ENCODE assay signal across 22 mouse cellular contexts in the genomic region with DNA sequence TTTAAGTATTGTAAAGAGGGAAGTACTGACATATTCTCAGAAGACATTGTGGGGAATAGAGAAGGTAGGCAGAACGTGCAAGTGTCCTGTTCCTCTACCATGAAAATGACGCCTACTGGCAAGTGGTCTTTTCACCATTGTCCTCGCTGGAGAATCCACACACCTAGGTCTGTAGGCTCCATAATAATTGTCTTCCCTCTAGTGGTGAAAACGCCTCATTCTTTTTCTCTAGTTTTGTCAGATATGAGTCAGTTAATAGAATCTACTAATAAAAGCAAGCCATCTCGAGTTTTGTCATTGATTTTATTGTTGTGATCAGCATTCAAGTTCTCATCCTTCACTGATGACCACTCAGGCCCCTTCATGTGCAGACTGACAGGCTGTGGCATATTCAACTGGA. TPM values are rescaled to one million over a fixed set of nuclear protein-coding genes. Genes with fewer than 3 reads are reported as not detected.
DNase-seq lines count a peak whose midpoint lies in the region; ATAC-seq and TF ChIP-seq lines count a peak whose summit lies in the region.
"Had no signal": no experiment of that assay in that cellular context is flagged by ENCODE, and none has a peak within 500 bp of the region (broad histone marks: within the 10 kb centered on the region; RNA-seq: fewer than 3 reads in every experiment).

No protein-coding gene starts in this region.

- no peak for ATAC-seq in liver, embryonic 11.5 days (replicated peaks; ENCODE audit: low FRiP score)
- 0 out of 2 replicates have a peak, but pooled peaks have one; percentile 28 for ATAC-seq in megakaryocyte-erythroid progenitor cell, adult 5-6 weeks (replicated peaks; ENCODE audit: low FRiP score, low TSS enrichment, poor library complexity, severe bottlenecking)
- no peak for ATAC-seq in lung, postnatal 0 days
- ATAC-seq: activated CD4-positive, CD25-positive, alpha-beta regulatory T cell, adult 4 months; forebrain, embryonic 13.5 days; hindbrain, embryonic 16.5 days had no signal

- no peaks in the 10 kb centered on the region for H3K27me3 ChIP-seq in liver, embryonic 11.5 days (replicated peaks; ENCODE audit: control insufficient read depth, insufficient read depth, low read length)
- no peaks in the 10 kb centered on the region for H3K27me3 ChIP-seq in lung, postnatal 0 days (replicated peaks; ENCODE audit: insufficient read depth, low read length)
- H3K27me3 ChIP-seq: forebrain, embryonic 13.5 days had no signal

- intact Hi-C loops in left cerebral cortex, adult 2 months (cut with DNase I), result loop anchor here (5.0 kb wide), 1 partner anchor 1207 kb away; no protein-coding TSS in a partner anchor

- no peak overlapping the region for H3K4me3 ChIP-seq in left cerebral cortex, adult 2 months
- no peak overlapping the region for H3K4me3 ChIP-seq in liver, embryonic 11.5 days (ENCODE audit: low read depth, low read length)
- H3K4me3 ChIP-seq in lung, postnatal 0 days (ENCODE audit: low read depth, low read length), result no peak overlapping the region
- H3K4me3 ChIP-seq: forebrain, embryonic 13.5 days had no signal

- TF ChIP-seq POLR2A in brain, embryonic 14.5 days (IDR thresholded peaks at IDR 0.05; ENCODE audit: borderline replicate concordance, extremely low read depth, insufficient read depth, insufficient read length, poor library complexity, severe bottlenecking), result no peak

- H3K36me3 ChIP-seq in liver, embryonic 11.5 days (ENCODE audit: control insufficient read depth, insufficient read depth, low read length), result no peaks in the 10 kb centered on the region
- no peaks in the 10 kb centered on the region for H3K36me3 ChIP-seq in lung, postnatal 0 days (ENCODE audit: insufficient read depth, low read length)

- 0 out of 2 replicates have a peak overlapping the region, but pooled peaks have one; percentile 46 for H3K9ac ChIP-seq in liver, embryonic 11.5 days (ENCODE audit: low read depth, low read length)
- H3K9ac ChIP-seq in lung, postnatal 0 days (replicated peaks; ENCODE audit: low read depth), result no peak overlapping the region
- H3K9ac ChIP-seq: forebrain, embryonic 13.5 days had no signal

- no peak for DNase-seq in left cerebral cortex, adult 2 months (ENCODE audit: extremely low spot score in 1 of 2, low spot score in 2 of 2)
- no peak for DNase-seq in left cerebral cortex, adult 11 months (ENCODE audit: low spot score)
- DNase-seq in brain, embryonic 14.5 days (ENCODE audit: low read depth), result peak; percentile 1
- DNase-seq in liver, embryonic 11.5 days (ENCODE audit: low spot score), result no peak
- DNase-seq in lung, postnatal 0 days (ENCODE audit: low spot score), result no peak
- DNase-seq in adrenal gland, adult 8-10 months, result no peak
- no peak for DNase-seq in frontal cortex, postnatal 14 days (ENCODE audit: low spot score in 2 of 2)
- DNase-seq: cerebellum, adult 18-20 months; embryo, embryonic 11 days; heart, adult 18-20 months; kidney, adult 9 months; layer of hippocampus, adult 9-11 months; lung, adult 2 months; thymus, adult 2 months had no signal

- H3K9me3 ChIP-seq in liver, embryonic 11.5 days (ENCODE audit: control insufficient read depth, low read length), result no peaks in the 10 kb centered on the region
- no peaks in the 10 kb centered on the region for H3K9me3 ChIP-seq in lung, postnatal 0 days (ENCODE audit: low read length)
- H3K9me3 ChIP-seq: forebrain, embryonic 13.5 days had no signal

- H3K4me2 ChIP-seq in liver, embryonic 11.5 days, result no peak overlapping the region
- no peak overlapping the region for H3K4me2 ChIP-seq in lung, postnatal 0 days (replicated peaks; ENCODE audit: low read depth, low read length)
- H3K4me2 ChIP-seq: forebrain, embryonic 13.5 days had no signal

- peaks cover 17% of the 10 kb centered on the region for H3K4me1 ChIP-seq in liver, embryonic 11.5 days (replicated peaks; ENCODE audit: control insufficient read depth, insufficient read depth, low read length)
- no peaks in the 10 kb centered on the region for H3K4me1 ChIP-seq in lung, postnatal 0 days (ENCODE audit: insufficient read depth, low read depth, low read length)
- H3K4me1 ChIP-seq: forebrain, embryonic 13.5 days had no signal

- TF ChIP-seq EP300 in lung, postnatal 0 days (IDR thresholded peaks at IDR 0.05), result no peak

- no peak overlapping the region for H3K27ac ChIP-seq in left cerebral cortex, adult 2 months
- H3K27ac ChIP-seq in liver, embryonic 11.5 days (ENCODE audit: low read depth, low read length), result peak overlapping the region; percentile 84
- no peak overlapping the region for H3K27ac ChIP-seq in lung, postnatal 0 days (ENCODE audit: low read length)
- H3K27ac ChIP-seq: forebrain, embryonic 13.5 days had no signal

- peak; percentile 11; the same call in 1 of the 2 replicates for TF ChIP-seq CTCF in left cerebral cortex, adult 2 months (IDR thresholded peaks at IDR 0.05)
- TF ChIP-seq CTCF in brain, embryonic 14.5 days (IDR thresholded peaks at IDR 0.05; ENCODE audit: borderline replicate concordance, extremely low read depth, insufficient read depth, insufficient read length), result no peak
- no peak for TF ChIP-seq CTCF in lung, postnatal 0 days (IDR thresholded peaks at IDR 0.05)

- WGBS in liver, embryonic 11.5 days, result 38% methylated on average over 5 of the region's 5 CpGs
- WGBS in lung, postnatal 0 days, result 41% methylated on average over 5 of the region's 5 CpGs

RNA-seq across cellular contexts. Expression of a gene that starts 11.6 kb away (rescaled TPM):
- total RNA-seq in left cerebral cortex, adult 2 months (2021), result not detected
- not detected in 2 replicates for polyA plus RNA-seq in brain, embryonic 14.5 days (2012; rRNA removed)
- polyA plus RNA-seq in liver, embryonic 11.5 days (2014; fragmentation: Nextera tagmentation; extraction: Ambion mirVana), result not detected in 2 replicates
- total RNA-seq in megakaryocyte-erythroid progenitor cell, adult 5-6 weeks (2014; fragmentation: Nextera tagmentation), result not detected in 2 replicates
- total RNA-seq in megakaryocyte-erythroid progenitor cell, adult 5-6 weeks (2017), result not detected in 2 replicates
- not detected in 2 replicates for polyA plus RNA-seq in lung, postnatal 0 days (2015; fragmentation: Nextera tagmentation; extraction: Ambion mirVana)
- total RNA-seq in adrenal gland, adult 8-10 months (2022), result not detected
- total RNA-seq: gastrocnemius, adult 18-20 months; heart, adult 18-20 months; left cerebral cortex, postnatal 36 days had no signal
- polyA plus RNA-seq: forebrain, embryonic 13.5 days; heart, embryonic 16.5 days; hindbrain, embryonic 16.5 days; lung, adult 2 months; neural tube, embryonic 14.5 days; thymus, adult 2 months had no signal

RNA-seq across cellular contexts. Expression of a gene that starts 19.8 kb away (rescaled TPM):
- total RNA-seq in left cerebral cortex, adult 2 months (2021), result not detected
- polyA plus RNA-seq in brain, embryonic 14.5 days (2012; rRNA removed), result not detected in 2 replicates
- polyA plus RNA-seq in liver, embryonic 11.5 days (2014; fragmentation: Nextera tagmentation; extraction: Ambion mirVana), result not detected in 2 replicates
- not detected in 2 replicates for total RNA-seq in megakaryocyte-erythroid progenitor cell, adult 5-6 weeks (2014; fragmentation: Nextera tagmentation)
- total RNA-seq in megakaryocyte-erythroid progenitor cell, adult 5-6 weeks (2017), result not detected in 2 replicates
- polyA plus RNA-seq in lung, postnatal 0 days (2015; fragmentation: Nextera tagmentation; extraction: Ambion mirVana), result not detected in 2 replicates
- not detected for total RNA-seq in adrenal gland, adult 8-10 months (2022)
- total RNA-seq: gastrocnemius, adult 18-20 months; heart, adult 18-20 months; left cerebral cortex, postnatal 36 days had no signal
- polyA plus RNA-seq: activated CD4-positive, CD25-positive, alpha-beta regulatory T cell, adult 4 months; forebrain, embryonic 13.5 days; heart, embryonic 16.5 days; hindbrain, embryonic 16.5 days; lung, adult 2 months; neural tube, embryonic 14.5 days; thymus, adult 2 months had no signal

RNA-seq across cellular contexts. Expression of a gene that starts 21.4 kb away (rescaled TPM):
- not detected for total RNA-seq in left cerebral cortex, adult 2 months (2021)
- 331 and 571 TPM in 2 replicates for polyA plus RNA-seq in brain, embryonic 14.5 days (2012; rRNA removed)
- 15,021 and 16,786 TPM in 2 replicates for polyA plus RNA-seq in liver, embryonic 11.5 days (2014; fragmentation: Nextera tagmentation; extraction: Ambion mirVana)
- total RNA-seq in megakaryocyte-erythroid progenitor cell, adult 5-6 weeks (2014; fragmentation: Nextera tagmentation), result not detected in 2 replicates
- not detected in 2 replicates for total RNA-seq in megakaryocyte-erythroid progenitor cell, adult 5-6 weeks (2017)
- polyA plus RNA-seq in lung, postnatal 0 days (2015; fragmentation: Nextera tagmentation; extraction: Ambion mirVana), result 11.4 and 11.9 TPM in 2 replicates
- total RNA-seq in adrenal gland, adult 8-10 months (2022), result not detected
- total RNA-seq: gastrocnemius, adult 18-20 months; heart, adult 18-20 months; left cerebral cortex, postnatal 36 days had no signal
- polyA plus RNA-seq: activated CD4-positive, CD25-positive, alpha-beta regulatory T cell, adult 4 months had no signal

RNA-seq across cellular contexts. Expression of a gene that starts 28.8 kb away (rescaled TPM):
- total RNA-seq in left cerebral cortex, adult 2 months (2021), result not detected
- polyA plus RNA-seq in brain, embryonic 14.5 days (2012; rRNA removed), result not detected in 2 replicates
- polyA plus RNA-seq in liver, embryonic 11.5 days (2014; fragmentation: Nextera tagmentation; extraction: Ambion mirVana), result not detected in 2 replicates
- not detected in 2 replicates for total RNA-seq in megakaryocyte-erythroid progenitor cell, adult 5-6 weeks (2014; fragmentation: Nextera tagmentation)
- not detected in 2 replicates for total RNA-seq in megakaryocyte-erythroid progenitor cell, adult 5-6 weeks (2017)
- polyA plus RNA-seq in lung, postnatal 0 days (2015; fragmentation: Nextera tagmentation; extraction: Ambion mirVana), result 0.05 TPM in 1 of 2 replicates, not detected in the other
- total RNA-seq in adrenal gland, adult 8-10 months (2022), result not detected
- total RNA-seq: gastrocnemius, adult 18-20 months; heart, adult 18-20 months; left cerebral cortex, postnatal 36 days had no signal
- polyA plus RNA-seq: activated CD4-positive, CD25-positive, alpha-beta regulatory T cell, adult 4 months; forebrain, embryonic 13.5 days; heart, embryonic 16.5 days; hindbrain, embryonic 16.5 days; lung, adult 2 months; neural tube, embryonic 14.5 days; thymus, adult 2 months had no signal

RNA-seq across cellular contexts. Expression of a gene that starts 31.5 kb away (rescaled TPM):
- total RNA-seq in left cerebral cortex, adult 2 months (2021), result not detected
- polyA plus RNA-seq in brain, embryonic 14.5 days (2012; rRNA removed), result 4.5 and 6.0 TPM in 2 replicates
- polyA plus RNA-seq in liver, embryonic 11.5 days (2014; fragmentation: Nextera tagmentation; extraction: Ambion mirVana), result 4,066 and 4,428 TPM in 2 replicates
- total RNA-seq in megakaryocyte-erythroid progenitor cell, adult 5-6 weeks (2014; fragmentation: Nextera tagmentation), result not detected in 2 replicates
- total RNA-seq in megakaryocyte-erythroid progenitor cell, adult 5-6 weeks (2017), result not detected in 2 replicates
- polyA plus RNA-seq in lung, postnatal 0 days (2015; fragmentation: Nextera tagmentation; extraction: Ambion mirVana), result 0.27 TPM in 1 of 2 replicates, not detected in the other
- not detected for total RNA-seq in adrenal gland, adult 8-10 months (2022)
- total RNA-seq: gastrocnemius, adult 18-20 months; heart, adult 18-20 months; left cerebral cortex, postnatal 36 days had no signal
- polyA plus RNA-seq: activated CD4-positive, CD25-positive, alpha-beta regulatory T cell, adult 4 months; hindbrain, embryonic 16.5 days; lung, adult 2 months had no signal
